Mouse (Mus musculus) testis, postnatal 10 days (tissue): ENCODE results near the gene Slc4a1.

Source experiments
- DNase-seq: peaks from one replicate; pipeline ENCODE4 v3.0.0; 2021; ENCODE audit warnings: low spot score

Slc4a1 gene

GRCm38 (mm10) chr11:102304141-102304540, 61.9 kb downstream of the Slc4a1 start:
- no peak for DNase-seq

- DNase-seq, result peak; percentile 81
Observed at GRCm38 (mm10) chr11:102299839-102300238, 66.2 kb downstream of the Slc4a1 start.
